Mouse (Mus musculus) thymus, adult 2 months (tissue): ENCODE data around the gene Irf9. TPM values are rescaled to one million over a fixed set of nuclear protein-coding genes. Genes with fewer than 3 reads are reported as not detected.

Experiments used
- DNase-seq: peaks from one replicate; pipeline ENCODE4 v3.0.0; 2021
- H3K27ac ChIP-seq: fragments of 200-500 bp; 2 replicates; pipeline ENCODE4 v1.5.1; 2012; ENCODE audit warnings: low read length, control low read depth; ENCODE audit not compliant: control insufficient read depth, insufficient read depth
- H3K27me3 ChIP-seq: fragments of 200-500 bp; 2 replicates; pipeline ENCODE4 v1.6.1; 2012; ENCODE audit warnings: mild to moderate bottlenecking, low read length, moderate library complexity, mixed read lengths; ENCODE audit not compliant: control insufficient read depth, insufficient read depth
- H3K36me3 ChIP-seq: fragments of 200-500 bp; 2 replicates; pipeline ENCODE4 v1.6.1; 2012; ENCODE audit warnings: mild to moderate bottlenecking, low read length, moderate library complexity; ENCODE audit not compliant: control insufficient read depth, insufficient read depth
- H3K4me1 ChIP-seq: fragments of 200-500 bp; replicated peaks from 2 replicates; pipeline ENCODE4 v1.6.1; 2012; ENCODE audit warnings: low read length; ENCODE audit not compliant: control insufficient read depth, insufficient read depth
- H3K4me3 ChIP-seq: fragments of 200-500 bp; 2 replicates; pipeline ENCODE4 v1.5.1; 2012; ENCODE audit warnings: mild to moderate bottlenecking, low read length, control low read depth, moderate library complexity; ENCODE audit not compliant: control insufficient read depth, insufficient read depth
- CTCF ChIP-seq: fragments of 200-500 bp; IDR thresholded peaks from 2 replicates; pipeline ENCODE4 v1.5.1; 2012; ENCODE audit warnings: mild to moderate bottlenecking, control low read depth, low read length, moderate library complexity, borderline replicate concordance; ENCODE audit not compliant: control insufficient read depth, poor library complexity, insufficient read depth; ENCODE audit errors: extremely low read depth
- POLR2A ChIP-seq: fragments of 200-500 bp; IDR thresholded peaks from 2 replicates; pipeline ENCODE4 v1.6.1; 2012; ENCODE audit warnings: mild to moderate bottlenecking, low read length, control low read depth, moderate library complexity; ENCODE audit not compliant: control insufficient read depth, poor library complexity, insufficient read depth; ENCODE audit errors: extremely low read depth
- whole genome bisulfite sequencing: fragments of 180-500 bp; shearing (Covaris S2); methylation state at CpG from one replicate; pipeline ENCODE4 v1.1.7; 2018; 5-methylcytosine and 5-hydroxymethylcytosine counted together
- polyA plus RNA-seq: library from polyadenylated mRNA; depleted of rRNA; stranded (reverse); fragments of >200 nt; gene quantifications from 2 replicates; pipeline ENCODE4 v1.2.3, GENCODE M21; 2012

Irf9 gene
- polyA plus RNA-seq, 1 experiment = 162 TPM

GRCm38 (mm10) chr14:55579511-55580496, 23.6 kb upstream of the Irf9 start:
- Histone ChIP-seq H3K27ac (no peak overlapping the region), H3K27me3 (no peaks in the 10 kb centered on the region), H3K36me3 (peaks cover 11% of the 10 kb centered on the region; the same call in 1 of the 2 replicates), H3K4me1 (peaks cover 20% of the 10 kb centered on the region), H3K4me3 (no peak overlapping the region)
- 95% methylated on average over 23 of the region's 23 CpGs for WGBS
- DNase-seq = no peak
- TF ChIP-seq CTCF (no peak), POLR2A (no peak)

GRCm38 (mm10) chr14:55580731-55581130, 22.6 kb upstream of the Irf9 start:
- no peaks in the 10 kb centered on the region for H3K27me3 ChIP-seq
- H3K36me3 ChIP-seq = peaks cover 11% of the 10 kb centered on the region; the same call in 1 of the 2 replicates
- TF ChIP-seq CTCF (no peak), POLR2A (no peak)
- WGBS = 97% methylated on average over 16 of the region's 16 CpGs
- peaks cover 28% of the 10 kb centered on the region for H3K4me1 ChIP-seq
- no peak overlapping the region for H3K4me3 ChIP-seq
- no peak for DNase-seq
- H3K27ac ChIP-seq = no peak overlapping the region

GRCm38 (mm10) chr14:55581981-55582681, 21.2 kb upstream of the Irf9 start:
- TF ChIP-seq POLR2A = no peak
- TF ChIP-seq CTCF = no peak; the same call in 1 of the 2 replicates
- no peak for DNase-seq
- Histone ChIP-seq H3K36me3 (peaks cover 15% of the 10 kb centered on the region; the same call in 1 of the 2 replicates), H3K4me3 (no peak overlapping the region), H3K27ac (no peak overlapping the region), H3K27me3 (no peaks in the 10 kb centered on the region), H3K4me1 (peaks cover 20% of the 10 kb centered on the region)
- WGBS = 88% methylated on average over 9 of the region's 9 CpGs

- WGBS = 46% methylated on average over 5 of the region's 5 CpGs
- Histone ChIP-seq H3K4me1 (peaks cover 16% of the 10 kb centered on the region), H3K4me3 (peak overlapping the region; percentile 57), H3K27ac (no peak overlapping the region), H3K36me3 (peaks cover 16% of the 10 kb centered on the region; the same call in 1 of the 2 replicates), H3K27me3 (no peaks in the 10 kb centered on the region)
- TF ChIP-seq CTCF (no peak), POLR2A (no peak)
- DNase-seq = no peak
Observed at GRCm38 (mm10) chr14:55584303-55584701, 19.1 kb upstream of the Irf9 start.

- 10% methylated on average over 43 of the region's 43 CpGs for WGBS
- TF ChIP-seq POLR2A (no peak), CTCF (no peak)
- Histone ChIP-seq H3K4me3 (peak within 1 kb of the TSS; percentile 57), H3K36me3 (peaks cover 16% of the 10 kb centered on the region; the same call in 1 of the 2 replicates), H3K4me1 (peaks cover 17% of the 10 kb centered on the region), H3K27ac (peak within 1 kb of the TSS; percentile 50; the same call in 1 of the 2 replicates), H3K27me3 (no peaks in the 10 kb centered on the region)
- peak; percentile 43 for DNase-seq
Observed at GRCm38 (mm10) chr14:55584702-55585565, 18.4 kb upstream of the Irf9 start, which contains the start of gene Emc9. TSS of gene Emc9 (minus strand) at chr14:55585302.

GRCm38 (mm10) chr14:55585566-55585960, 17.8 kb upstream of the Irf9 start:
- H3K4me3 ChIP-seq = no peak overlapping the region
- WGBS = 45% methylated on average over 6 of the region's 6 CpGs

More at GRCm38 (mm10) chr14:55585566-55585960, 17.8 kb upstream of the Irf9 start:
- H3K36me3 ChIP-seq = peaks cover 12% of the 10 kb centered on the region; the same call in 1 of the 2 replicates
- H3K27me3 ChIP-seq = no peaks in the 10 kb centered on the region
- peak overlapping the region; percentile 50; the same call in 1 of the 2 replicates for H3K27ac ChIP-seq
- no peak for TF ChIP-seq POLR2A
- DNase-seq = no peak
- H3K4me1 ChIP-seq = peaks cover 17% of the 10 kb centered on the region
